Mouse (Mus musculus) layer of hippocampus, postnatal 10 days (tissue): ENCODE data around the gene Fthl17b. TPM values are rescaled to one million over a fixed set of nuclear protein-coding genes. Genes with fewer than 3 reads are reported as not detected.
"Not testable (repeated sequence)": the region's sequence is repeated elsewhere in the genome, so short reads cannot be mapped to it uniquely, and the experiment has no call there.

Experiments used
- DNase-seq, 2 experiments: peaks; one replicate each; pipeline ENCODE4 v3.0.0; 2021; ENCODE audit warnings: low spot score in 2 of 2
- long read RNA-seq: library from polyadenylated mRNA; stranded (forward); transcript quantifications from one replicate; pipeline ENCODE4 v2.0.0, GENCODE M21; 2023
- total RNA-seq, 2 experiments: library from RNA; stranded (reverse); gene quantifications; 2 replicates each; pipeline ENCODE4 v1.2.3; 2021

Fthl17b gene
- not detected for total RNA-seq
- long read RNA-seq: 0 reads

DNA sequence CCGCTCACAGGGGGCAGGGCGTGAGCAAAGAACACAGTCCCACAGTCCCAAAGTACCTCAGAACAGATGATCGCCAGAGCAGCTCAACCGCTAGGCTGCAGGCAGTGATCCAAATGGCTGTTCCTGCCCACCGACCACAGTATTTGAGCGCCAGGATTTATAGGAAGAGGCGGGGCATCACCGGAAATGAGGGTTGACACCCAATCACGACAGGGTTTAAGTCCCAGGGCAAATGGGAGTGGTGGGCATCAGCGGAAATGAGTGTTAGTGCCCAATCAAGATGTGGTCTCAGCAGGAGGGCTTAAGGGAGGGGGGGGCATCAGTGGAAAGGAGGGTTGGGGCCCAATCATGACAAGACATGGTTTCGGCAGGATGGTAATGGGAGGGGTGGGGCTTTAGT is at the start of gene Fthl17b:
Gene Fthl17b (minus strand): TSS at position 101 of the 400 bp plus-strand sequence.
- DNase-seq: not testable (repeated sequence)

DNA sequence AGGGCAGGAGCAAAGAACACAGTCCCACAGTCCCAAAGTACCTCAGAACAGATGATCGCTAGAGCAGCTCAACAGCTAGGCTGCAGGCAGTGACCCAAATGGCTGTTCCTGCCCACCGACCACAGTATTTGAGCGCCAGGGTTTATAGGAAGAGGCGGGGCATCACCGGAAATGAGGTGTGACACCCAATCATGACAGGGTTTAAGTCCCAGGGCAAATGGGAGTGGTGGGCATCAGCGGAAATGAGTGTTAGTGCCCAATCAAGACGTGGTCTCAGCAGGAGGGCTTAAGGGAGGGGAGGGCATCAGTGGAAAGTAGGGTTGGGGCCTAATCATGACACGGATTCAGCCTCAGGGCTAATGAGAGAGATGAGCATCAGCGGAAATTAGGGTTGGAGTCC is 23.9 kb upstream of the Fthl17b start, which contains the start of gene Fthl17d:
Gene Fthl17d (minus strand): TSS at position 101 of the 400 bp plus-strand sequence.
- DNase-seq: not testable (repeated sequence)

DNA sequence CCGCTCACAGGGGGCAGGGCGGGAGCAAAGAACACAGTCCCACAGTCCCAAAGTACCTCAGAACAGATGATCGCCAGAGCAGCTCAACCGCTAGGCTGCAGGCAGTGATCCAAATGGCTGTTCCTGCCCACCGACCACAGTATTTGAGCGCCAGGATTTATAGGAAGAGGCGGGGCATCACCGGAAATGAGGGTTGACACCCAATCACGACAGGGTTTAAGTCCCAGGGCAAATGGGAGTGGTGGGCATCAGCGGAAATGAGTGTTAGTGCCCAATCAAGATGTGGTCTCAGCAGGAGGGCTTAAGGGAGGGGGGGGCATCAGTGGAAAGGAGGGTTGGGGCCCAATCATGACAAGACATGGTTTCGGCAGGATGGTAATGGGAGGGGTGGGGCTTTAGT is 13.7 kb upstream of the Fthl17b start, which contains the start of gene Fthl17c:
Gene Fthl17c (minus strand): TSS at position 101 of the 400 bp plus-strand sequence.
- not testable (repeated sequence) for DNase-seq

DNA sequence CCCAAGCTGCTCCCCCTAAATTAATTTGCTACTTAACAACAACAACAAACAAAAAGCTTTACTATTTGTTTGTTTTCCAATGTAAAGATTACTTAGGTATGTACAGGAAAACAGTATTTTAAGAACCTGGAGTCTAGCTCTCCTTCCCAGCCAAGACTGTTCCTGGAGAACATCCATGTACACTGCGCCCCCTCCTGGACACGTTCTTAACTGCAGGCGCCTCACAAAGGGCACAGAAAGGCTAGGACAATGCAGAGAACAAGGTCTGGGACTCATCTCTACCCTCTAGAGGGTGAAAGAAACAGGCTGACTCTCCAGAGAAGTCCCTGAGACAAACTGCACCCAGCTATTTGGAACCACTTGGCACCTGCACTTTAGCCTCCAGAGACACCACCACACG is 1.8 kb upstream of the Fthl17b start:
- DNase-seq: peak in 1 of 2 experiments; percentile 19

DNA sequence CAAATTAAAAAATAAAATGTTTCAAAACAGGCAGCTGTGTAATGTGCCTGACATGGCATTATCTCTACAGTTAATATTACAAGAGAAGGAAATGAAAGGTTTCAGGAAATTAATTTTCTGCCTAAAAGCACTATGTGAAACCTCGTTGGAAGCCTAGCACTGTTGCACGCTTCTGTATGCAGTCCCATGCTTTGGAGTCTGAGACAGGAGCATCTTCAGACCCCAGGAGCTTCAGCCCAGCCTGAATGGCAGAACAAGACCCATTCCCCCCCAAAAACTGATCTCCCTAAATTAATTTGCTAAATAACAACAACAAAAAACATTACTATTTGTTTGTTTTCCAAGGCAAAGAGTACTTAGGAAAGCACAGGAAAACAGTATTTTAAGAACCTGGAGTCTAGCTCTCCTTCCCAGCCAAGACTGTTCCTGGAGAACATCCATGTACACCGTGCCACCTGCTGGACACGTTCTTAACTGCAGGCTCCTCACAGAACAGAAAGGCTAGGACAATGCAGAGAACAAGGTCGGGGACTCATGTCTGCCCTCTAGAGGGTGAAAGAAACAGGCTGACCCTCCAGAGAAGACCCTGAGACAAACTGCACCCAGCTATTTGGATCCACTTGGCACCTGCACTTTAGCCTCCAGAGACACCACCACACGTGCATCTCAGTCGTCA is 14.5 kb downstream of the Fthl17b start:
- DNase-seq: peak; percentile 81 to 87

DNA sequence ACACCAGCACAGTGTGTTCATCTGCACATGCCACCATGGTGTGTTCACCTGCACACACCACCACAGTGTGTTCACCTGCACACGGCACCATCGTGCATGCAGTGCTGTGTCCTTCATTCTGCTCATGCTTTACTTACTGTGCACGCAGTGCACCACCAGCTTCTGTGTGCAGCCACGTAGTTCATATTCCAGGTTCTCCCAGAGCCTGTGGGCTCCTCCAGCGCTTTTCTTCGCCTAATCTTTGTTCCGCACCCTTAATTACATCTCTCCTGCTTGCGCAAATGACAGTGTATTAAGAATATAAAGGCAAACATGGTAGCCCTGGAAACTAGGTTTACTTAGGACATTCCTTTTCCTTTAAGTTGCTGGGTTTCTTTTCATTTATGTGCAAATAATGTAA is 18.7 kb downstream of the Fthl17b start:
- no peak for DNase-seq

DNA sequence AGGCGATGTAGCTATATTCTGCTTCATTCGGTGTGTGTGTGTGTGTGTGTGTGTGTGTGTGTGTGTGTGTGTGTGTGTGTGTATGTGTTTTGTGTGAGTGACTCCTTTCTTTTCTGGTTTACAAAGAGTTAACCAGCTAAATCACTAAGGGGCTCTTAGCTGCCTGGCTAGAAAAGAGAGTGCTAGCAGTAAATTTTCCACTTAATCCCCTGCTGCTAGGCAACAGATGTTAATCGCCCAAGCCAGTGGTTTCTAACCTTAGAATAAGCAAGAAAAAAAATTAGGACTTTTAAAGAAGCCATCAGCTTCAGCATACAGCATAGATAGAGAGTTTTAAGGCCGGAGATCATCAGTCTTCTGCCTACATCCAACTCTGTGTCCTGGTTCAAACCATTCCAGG is 35.5 kb downstream of the Fthl17b start:
- DNase-seq: no peak

DNA sequence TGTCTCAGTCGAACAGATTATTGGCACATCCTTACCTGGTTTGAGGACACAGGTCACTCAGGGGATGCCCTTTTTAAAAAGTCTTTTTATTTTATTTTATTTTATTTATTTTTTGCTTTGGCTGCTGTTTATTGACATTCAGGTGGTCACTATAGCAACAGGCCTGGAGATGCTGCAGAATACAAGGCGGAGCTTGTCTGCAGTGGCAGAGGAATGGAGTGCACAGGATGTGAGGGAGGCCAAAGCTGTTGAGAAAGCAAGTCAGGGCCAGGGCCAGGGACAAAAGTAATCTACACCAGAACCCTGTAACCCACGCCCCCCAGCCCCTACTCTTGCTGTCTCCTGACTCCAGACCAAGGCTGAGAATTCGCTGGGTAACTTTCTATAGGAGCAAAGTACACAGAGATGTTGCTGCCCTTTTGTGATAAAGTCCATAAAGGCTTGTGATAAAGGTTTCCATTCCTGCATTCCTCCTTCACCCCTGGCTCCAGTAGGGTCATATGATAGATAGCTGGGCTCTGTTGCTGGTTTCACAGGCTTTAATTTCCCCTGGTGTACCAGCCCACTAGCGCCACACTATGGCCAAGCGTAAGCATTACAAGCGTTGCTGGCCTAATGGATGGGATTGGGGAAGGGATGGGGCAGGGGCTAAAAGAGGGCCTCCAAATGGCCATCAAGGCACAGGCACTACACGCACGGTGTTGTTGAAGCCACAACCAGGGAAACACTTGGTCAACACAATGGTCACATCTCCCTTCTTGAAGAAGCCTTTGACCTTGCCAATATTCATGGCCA is 40.8 kb downstream of the Fthl17b start:
- peak; percentile 26 to 29 for DNase-seq

DNA sequence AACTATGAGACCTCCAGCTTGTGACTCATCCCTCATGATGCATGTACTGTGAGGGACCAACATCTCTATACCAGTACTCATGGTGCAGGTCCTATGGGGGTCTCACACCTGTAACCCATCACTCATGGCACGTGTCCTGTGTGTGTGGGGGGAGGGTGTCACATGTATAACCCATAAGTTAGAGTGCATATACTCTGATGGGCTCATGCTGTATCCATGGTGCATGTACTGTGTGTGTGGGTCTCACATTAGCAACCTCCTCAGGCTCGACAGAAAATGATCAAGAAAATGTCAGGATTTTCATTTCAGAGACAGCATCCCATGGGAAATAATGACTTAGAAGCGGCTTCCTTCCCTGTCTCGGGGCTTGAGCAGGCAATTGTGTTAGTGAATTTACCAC is 41.7 kb downstream of the Fthl17b start:
- no peak for DNase-seq

Other genes starting within 250 kb of the Fthl17b start
- gene Ssx9, start 214.5 kb downstream of the Fthl17b start, total RNA-seq: not detected
- not detected for gene Ssxb5, start 159.3 kb downstream of the Fthl17b start, total RNA-seq
- gene Gm6592, start 119.0 kb downstream of the Fthl17b start, total RNA-seq: not detected
- gene Gm5751, start 88.7 kb downstream of the Fthl17b start, total RNA-seq: not detected
- 10 to 100 TPM; 24.0 to 26.4 TPM for gene B630019K06Rik, start 70.6 kb downstream of the Fthl17b start, total RNA-seq
- gene Fthl17c, start 13.6 kb upstream of the Fthl17b start, total RNA-seq: not detected
- gene Fthl17d, start 23.8 kb upstream of the Fthl17b start, total RNA-seq: not detected
- gene Fthl17e, start 70.5 kb upstream of the Fthl17b start, total RNA-seq: not detected
- not detected for gene Fthl17f, start 100.0 kb upstream of the Fthl17b start, total RNA-seq
- not detected for gene 4930402K13Rik, start 141.6 kb upstream of the Fthl17b start, total RNA-seq
- 1 to 10 TPM; 3.9 to 5.5 TPM for gene Lancl3, start 236.9 kb upstream of the Fthl17b start, total RNA-seq